Mouse (Mus musculus) c-Kit-negative CD71-positive TER-119-positive erythroid progenitor cells, embryonic 14.5 days (primary cell): ENCODE measurements around the gene Adcy6.

Experiments used
- DNase-seq: peaks from one replicate; pipeline ENCODE4 v3.0.0-alpha.2; 2013; ENCODE audit warnings: low read depth, low spot score

The Adcy6 gene

GRCm38 (mm10) chr15:98567278-98568134 is 42.4 kb downstream of the Adcy6 start:
- peak; percentile 97 for DNase-seq

DNA sequence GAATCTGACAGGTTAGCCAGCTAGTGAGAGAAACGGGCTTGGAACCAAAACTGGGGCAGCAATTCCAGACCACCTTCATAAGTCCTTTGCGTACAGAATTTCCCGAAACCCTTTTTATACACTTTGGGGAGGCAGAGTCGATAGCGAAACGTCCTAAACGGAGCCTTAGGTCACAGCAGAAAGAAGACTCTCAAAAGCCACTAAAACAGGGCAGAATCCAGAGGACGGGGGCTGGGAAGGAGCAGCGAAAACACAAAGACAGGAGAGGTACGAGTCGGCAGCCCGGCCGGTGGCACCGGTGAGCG is 43.0 kb downstream of the Adcy6 start:
- DNase-seq = no peak

- no peak for DNase-seq
Observed at GRCm38 (mm10) chr15:98557186-98557585, 52.7 kb downstream of the Adcy6 start.

- DNase-seq = no peak
Observed at GRCm38 (mm10) chr15:98555881-98556280, 54.0 kb downstream of the Adcy6 start.

GRCm38 (mm10) chr15:98552758-98553157 is 57.1 kb downstream of the Adcy6 start:
- no peak for DNase-seq

DNA sequence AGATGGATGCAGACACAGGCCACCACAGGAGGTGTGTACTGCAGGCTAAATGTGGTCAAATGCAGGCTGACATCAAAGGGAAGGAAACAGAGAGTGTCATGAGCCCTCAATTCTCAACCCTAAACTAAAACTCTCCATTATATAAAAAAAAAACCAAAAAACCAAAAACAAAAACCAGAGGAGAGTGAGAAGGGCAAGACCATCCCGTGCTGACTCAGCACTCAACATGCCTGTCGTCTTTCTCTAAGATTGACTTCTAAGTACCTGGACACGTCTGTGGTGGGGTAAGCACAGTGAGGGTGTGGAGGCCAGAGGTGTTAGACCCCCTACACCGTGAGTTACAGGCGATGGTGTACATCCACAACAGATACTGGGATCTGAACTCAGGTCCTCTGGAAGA is 63.0 kb downstream of the Adcy6 start:
- DNase-seq = no peak

DNA sequence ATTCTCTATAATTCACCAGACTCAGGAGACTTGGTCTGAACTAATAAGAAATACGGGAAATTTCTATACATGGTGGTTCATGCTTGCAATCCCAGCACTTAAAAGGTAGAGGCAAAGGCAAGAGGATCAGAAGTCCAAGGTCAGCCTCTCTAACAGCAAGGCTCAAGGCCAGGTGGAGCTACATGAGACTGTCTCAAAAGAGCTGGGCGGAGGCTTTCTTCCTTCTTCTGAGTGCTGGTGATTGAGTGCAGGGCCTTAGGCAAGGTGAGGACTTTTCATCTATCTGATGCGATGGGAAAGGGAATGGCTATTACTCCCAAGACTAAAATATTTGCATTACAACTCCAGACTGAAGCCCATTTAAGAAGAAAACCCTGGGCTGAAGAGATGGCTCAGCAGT is 64.7 kb downstream of the Adcy6 start:
- no peak for DNase-seq

GRCm38 (mm10) chr15:98543341-98543740 is 66.5 kb downstream of the Adcy6 start:
- DNase-seq = no peak

- no peak for DNase-seq
Observed at GRCm38 (mm10) chr15:98541064-98541463, 68.8 kb downstream of the Adcy6 start.
